Mouse (Mus musculus) forebrain, embryonic 13.5 days (tissue): ENCODE results near the gene Ccl6. TPM values are rescaled to one million over a fixed set of nuclear protein-coding genes. Genes with fewer than 3 reads are reported as not detected.

Experiments used
- ATAC-seq: fragments of 200-750 bp; cut with Nextera tagmentation; 2 replicates; pipeline ENCODE4 v1.8.0; 2017
- H3K27ac ChIP-seq: fragments of 300-500 bp; sonication (generic); 2 replicates; pipeline ENCODE4 v1.5.1; 2015; ENCODE audit warnings: inconsistent platforms, mild to moderate bottlenecking, moderate library complexity
- H3K27me3 ChIP-seq: fragments of 300-500 bp; sonication (generic); 2 replicates; pipeline ENCODE4 v1.6.1; 2015; ENCODE audit warnings: mild to moderate bottlenecking, inconsistent platforms
- H3K36me3 ChIP-seq: fragments of 300-500 bp; sonication (generic); 2 replicates; pipeline ENCODE4 v1.6.1; 2015; ENCODE audit warnings: mild to moderate bottlenecking, inconsistent platforms; ENCODE audit not compliant: poor library complexity, severe bottlenecking
- H3K4me1 ChIP-seq: fragments of 300-500 bp; sonication (generic); 2 replicates; pipeline ENCODE4 v1.6.1; 2015; ENCODE audit warnings: inconsistent platforms
- H3K4me2 ChIP-seq: fragments of 300-500 bp; sonication (generic); 2 replicates; pipeline ENCODE4 v1.6.1; 2015; ENCODE audit warnings: inconsistent platforms, mild to moderate bottlenecking, moderate library complexity
- H3K4me3 ChIP-seq: fragments of 300-500 bp; sonication (generic); 2 replicates; pipeline ENCODE4 v1.5.1; 2015; ENCODE audit warnings: mild to moderate bottlenecking, inconsistent platforms
- H3K9ac ChIP-seq: fragments of 300-500 bp; sonication (generic); 2 replicates; pipeline ENCODE4 v1.6.1; 2015; ENCODE audit warnings: mild to moderate bottlenecking, inconsistent platforms
- H3K9me3 ChIP-seq: fragments of 300-500 bp; sonication (generic); replicated peaks from 2 replicates; pipeline ENCODE4 v1.6.1; 2016; ENCODE audit warnings: inconsistent platforms
- WGBS: fragments of 180-500 bp; shearing (Covaris S2); methylation state at CpG from one replicate; pipeline ENCODE4 v1.1.7; 2015; 5-methylcytosine and 5-hydroxymethylcytosine counted together
- polyA plus RNA-seq: library from polyadenylated mRNA; unstranded; fragments of >200 nt; fragmentation: Nextera tagmentation; extraction: Ambion mirVana; gene quantifications from 2 replicates; pipeline ENCODE4 v1.2.1, GENCODE M21; 2015

Gene Ccl6
- polyA plus RNA-seq, 1 experiment from 2014 or later = 0.87 TPM

DNA sequence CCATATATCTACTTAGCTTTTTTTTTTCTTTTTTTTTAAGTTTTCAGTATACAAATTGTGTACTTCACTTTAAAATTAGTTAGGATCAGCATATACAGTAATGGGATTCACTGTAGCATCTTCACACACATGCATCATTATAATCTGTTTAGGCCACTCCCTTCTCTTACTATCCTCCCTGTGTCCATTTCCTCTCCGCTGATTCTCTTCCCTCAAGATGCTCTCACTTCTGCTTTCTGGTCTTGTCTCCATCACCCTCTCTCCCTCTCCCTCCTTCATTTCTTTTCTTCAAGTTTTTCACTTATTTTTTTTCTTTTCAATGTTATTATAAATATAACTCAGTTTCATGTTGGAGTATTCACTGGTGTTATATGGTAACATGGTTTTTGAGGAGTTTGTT is 26.1 kb upstream of the Ccl6 start:
- 98% methylated on average over 1 of the region's 1 CpGs for WGBS

GRCm38 (mm10) chr11:83618238-83618637 is 25.4 kb upstream of the Ccl6 start:
- Histone ChIP-seq H3K27ac (no peak overlapping the region), H3K4me2 (no peak overlapping the region), H3K36me3 (no peaks in the 10 kb centered on the region), H3K9ac (no peak overlapping the region), H3K27me3 (no peaks in the 10 kb centered on the region), H3K9me3 (no peaks in the 10 kb centered on the region), H3K4me1 (no peaks in the 10 kb centered on the region), H3K4me3 (no peak overlapping the region)
- WGBS = 49% methylated on average over 5 of the region's 5 CpGs
- ATAC-seq = no peak

More for the DNA sequence above, 26.1 kb upstream of the Ccl6 start:
- Histone ChIP-seq H3K4me3 (no peak overlapping the region), H3K9me3 (no peaks in the 10 kb centered on the region), H3K27me3 (no peaks in the 10 kb centered on the region), H3K4me1 (no peaks in the 10 kb centered on the region), H3K9ac (no peak overlapping the region), H3K36me3 (no peaks in the 10 kb centered on the region), H3K27ac (no peak overlapping the region), H3K4me2 (no peak overlapping the region)
- no peak for ATAC-seq

DNA sequence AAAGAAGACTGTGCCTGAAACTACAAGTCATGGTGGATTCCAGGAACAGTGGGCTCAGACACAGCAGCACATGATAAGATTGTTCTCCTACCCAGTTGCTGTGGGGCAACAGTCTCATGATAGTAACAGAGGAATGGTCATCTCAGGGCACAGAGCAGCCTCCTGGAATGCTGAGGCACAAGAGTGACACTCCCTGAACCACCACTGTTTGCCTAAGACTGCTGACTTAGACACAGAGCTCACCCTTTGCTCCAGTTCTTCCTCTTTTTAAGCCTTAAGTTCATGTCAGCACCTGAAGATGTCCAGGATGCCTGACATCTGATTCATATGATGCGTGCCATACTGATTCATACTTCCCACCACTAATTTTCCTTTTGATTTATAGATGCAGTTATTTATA is 23.7 kb upstream of the Ccl6 start:
- ATAC-seq = no peak
- no peak overlapping the region for H3K27ac ChIP-seq
- H3K4me2 ChIP-seq = no peak overlapping the region
- no peak overlapping the region for H3K9ac ChIP-seq
- no peaks in the 10 kb centered on the region for H3K27me3 ChIP-seq
- no peaks in the 10 kb centered on the region for H3K36me3 ChIP-seq
- H3K9me3 ChIP-seq = no peaks in the 10 kb centered on the region
- WGBS = 91% methylated on average over 1 of the region's 1 CpGs
- no peak overlapping the region for H3K4me3 ChIP-seq
- H3K4me1 ChIP-seq = no peaks in the 10 kb centered on the region

DNA sequence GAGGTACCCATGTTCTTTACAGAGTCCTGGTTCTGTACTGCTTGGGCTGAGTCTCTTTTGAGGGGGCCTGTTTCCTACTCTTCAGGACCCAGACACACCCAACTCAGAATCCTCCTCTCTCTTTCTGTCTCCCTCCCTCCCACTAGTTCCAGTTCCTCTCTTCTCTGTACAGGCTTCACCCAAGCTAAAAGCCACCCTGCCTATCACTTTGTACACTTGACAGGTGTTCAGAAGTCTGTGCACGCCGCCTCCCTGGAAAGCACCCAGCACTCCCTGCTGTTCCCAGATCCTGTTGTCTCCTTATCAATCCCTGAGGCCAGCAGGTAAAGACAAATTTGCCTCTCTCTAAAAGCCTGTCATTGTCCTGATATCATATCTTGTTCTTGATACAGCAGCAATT is 18.0 kb upstream of the Ccl6 start:
- Histone ChIP-seq H3K4me3 (no peak overlapping the region), H3K9ac (no peak overlapping the region), H3K36me3 (no peaks in the 10 kb centered on the region), H3K27me3 (no peaks in the 10 kb centered on the region), H3K9me3 (no peaks in the 10 kb centered on the region), H3K27ac (no peak overlapping the region), H3K4me2 (no peak overlapping the region), H3K4me1 (no peaks in the 10 kb centered on the region)
- no peak for ATAC-seq
- 90% methylated on average over 2 of the region's 2 CpGs for WGBS

- H3K27me3 ChIP-seq = no peaks in the 10 kb centered on the region
- no peak overlapping the region for H3K4me3 ChIP-seq
- H3K9ac ChIP-seq = no peak overlapping the region
- no peak overlapping the region for H3K27ac ChIP-seq
- H3K4me2 ChIP-seq = no peak overlapping the region
- WGBS = 45% methylated on average over 1 of the region's 1 CpGs
- no peaks in the 10 kb centered on the region for H3K36me3 ChIP-seq
- no peaks in the 10 kb centered on the region for H3K9me3 ChIP-seq
- no peak for ATAC-seq
- no peaks in the 10 kb centered on the region for H3K4me1 ChIP-seq
Observed at GRCm38 (mm10) chr11:83606396-83606795, 13.5 kb upstream of the Ccl6 start.

- no peaks in the 10 kb centered on the region for H3K36me3 ChIP-seq
- H3K9me3 ChIP-seq = no peaks in the 10 kb centered on the region
- no peaks in the 10 kb centered on the region for H3K4me1 ChIP-seq
- no peak overlapping the region for H3K9ac ChIP-seq
- ATAC-seq = no peak
- H3K4me2 ChIP-seq = no peak overlapping the region
- no peak overlapping the region for H3K4me3 ChIP-seq
- H3K27ac ChIP-seq = no peak overlapping the region
- H3K27me3 ChIP-seq = no peaks in the 10 kb centered on the region
- WGBS = 88% methylated on average over 3 of the region's 3 CpGs
Observed at GRCm38 (mm10) chr11:83605535-83605934, 12.6 kb upstream of the Ccl6 start.

GRCm38 (mm10) chr11:83604698-83605097 is 11.8 kb upstream of the Ccl6 start:
- Histone ChIP-seq H3K36me3 (no peaks in the 10 kb centered on the region), H3K9ac (no peak overlapping the region), H3K9me3 (no peaks in the 10 kb centered on the region), H3K27ac (no peak overlapping the region), H3K4me3 (no peak overlapping the region), H3K4me1 (no peaks in the 10 kb centered on the region), H3K27me3 (no peaks in the 10 kb centered on the region), H3K4me2 (no peak overlapping the region)
- 92% methylated on average over 4 of the region's 4 CpGs for WGBS
- no peak for ATAC-seq

DNA sequence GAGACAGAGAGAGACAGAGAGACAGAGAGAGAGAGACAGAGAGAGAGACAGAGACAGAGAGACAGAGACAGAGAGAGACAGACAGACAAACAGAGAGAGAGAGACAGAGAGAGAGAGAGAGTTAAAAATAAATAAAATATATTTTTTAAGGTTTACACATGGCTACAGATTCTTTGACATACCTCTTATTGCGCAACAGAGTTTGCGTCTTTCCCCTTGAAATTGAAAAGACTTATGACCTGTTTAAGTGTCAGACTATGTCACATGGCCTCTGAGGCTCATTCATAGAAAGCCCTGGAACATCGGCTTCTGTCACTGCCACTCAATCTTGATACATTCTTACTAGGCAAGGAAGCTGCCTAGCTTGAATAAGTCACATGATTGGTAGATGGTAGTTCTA is 10.5 kb upstream of the Ccl6 start:
- Histone ChIP-seq H3K4me2 (no peak overlapping the region), H3K27ac (no peak overlapping the region), H3K27me3 (no peaks in the 10 kb centered on the region), H3K36me3 (no peaks in the 10 kb centered on the region), H3K9me3 (no peaks in the 10 kb centered on the region), H3K4me1 (no peaks in the 10 kb centered on the region), H3K9ac (no peak overlapping the region), H3K4me3 (no peak overlapping the region)
- ATAC-seq = no peak
- WGBS = 95% methylated on average over 3 of the region's 3 CpGs

- no peaks in the 10 kb centered on the region for H3K36me3 ChIP-seq
- H3K4me3 ChIP-seq = no peak overlapping the region
- 97% methylated on average over 2 of the region's 2 CpGs for WGBS
- no peak overlapping the region for H3K9ac ChIP-seq
- no peak for ATAC-seq
- H3K27ac ChIP-seq = no peak overlapping the region
- no peak overlapping the region for H3K4me2 ChIP-seq
- H3K4me1 ChIP-seq = no peaks in the 10 kb centered on the region
- no peaks in the 10 kb centered on the region for H3K27me3 ChIP-seq
- no peaks in the 10 kb centered on the region for H3K9me3 ChIP-seq
Observed at GRCm38 (mm10) chr11:83600576-83600975, 7.7 kb upstream of the Ccl6 start.

GRCm38 (mm10) chr11:83598991-83599390 is 6.1 kb upstream of the Ccl6 start:
- ATAC-seq = no peak
- 88% methylated on average over 3 of the region's 3 CpGs for WGBS

GRCm38 (mm10) chr11:83598207-83598837 is 5.4 kb upstream of the Ccl6 start:
- no peak overlapping the region for H3K4me2 ChIP-seq
- WGBS = 79% methylated on average over 3 of the region's 3 CpGs
- H3K9me3 ChIP-seq = no peaks in the 10 kb centered on the region

More at GRCm38 (mm10) chr11:83598991-83599390, 6.1 kb upstream of the Ccl6 start:
- Histone ChIP-seq H3K36me3 (no peaks in the 10 kb centered on the region), H3K9me3 (no peaks in the 10 kb centered on the region), H3K27me3 (no peaks in the 10 kb centered on the region), H3K27ac (no peak overlapping the region), H3K4me3 (no peak overlapping the region), H3K4me2 (no peak overlapping the region), H3K9ac (no peak overlapping the region), H3K4me1 (no peaks in the 10 kb centered on the region)

GRCm38 (mm10) chr11:83597796-83598195 is 4.9 kb upstream of the Ccl6 start:
- no peaks in the 10 kb centered on the region for H3K9me3 ChIP-seq
- H3K27me3 ChIP-seq = no peaks in the 10 kb centered on the region
- no peak overlapping the region for H3K9ac ChIP-seq
- no peak overlapping the region for H3K4me2 ChIP-seq
- 89% methylated on average over 7 of the region's 7 CpGs for WGBS
- no peak for ATAC-seq
- H3K4me3 ChIP-seq = no peak overlapping the region
- H3K27ac ChIP-seq = no peak overlapping the region
- no peaks in the 10 kb centered on the region for H3K36me3 ChIP-seq
- H3K4me1 ChIP-seq = no peaks in the 10 kb centered on the region

More at GRCm38 (mm10) chr11:83598207-83598837, 5.4 kb upstream of the Ccl6 start:
- Histone ChIP-seq H3K9ac (no peak overlapping the region), H3K4me1 (no peaks in the 10 kb centered on the region), H3K4me3 (no peak overlapping the region), H3K36me3 (no peaks in the 10 kb centered on the region), H3K27ac (no peak overlapping the region), H3K27me3 (no peaks in the 10 kb centered on the region)
- no peak for ATAC-seq
